Mouse (Mus musculus) megakaryocyte-erythroid progenitor cell, adult 5-6 weeks (primary cell): ENCODE results near the gene Tbc1d10a. TPM values are rescaled to one million over a fixed set of nuclear protein-coding genes. Genes with fewer than 3 reads are reported as not detected.

Source experiments
- ATAC-seq: replicated peaks from 2 replicates; pipeline ENCODE4 v1.8.0; 2016; ENCODE audit warnings: mild to moderate bottlenecking, inconsistent platforms; ENCODE audit not compliant: severe bottlenecking, poor library complexity, low FRiP score, low TSS enrichment
- total RNA-seq, 2 experiments: library from RNA; stranded (forward) in 1 of 2; stranded (reverse) in 1 of 2; fragments of 200-1000, 215-1000 nt in 1 of 2; fragments of >200 nt in 1 of 2; fragmentation: Nextera tagmentation in 1 of 2; gene quantifications; 2 replicates each; pipeline ENCODE4 v1.2.3; 2014 to 2017

Tbc1d10a gene
- total RNA-seq (2014; fragmentation: Nextera tagmentation), result 5.9 and 8.0 TPM in 2 replicates
- total RNA-seq (2017), result 1.8 and 2.2 TPM in 2 replicates

- ATAC-seq, result peak; percentile 100
These were observed at the start of gene Tbc1d10a for GRCm38 (mm10) chr11:4186486-4187317. Gene Tbc1d10a, plus strand, starts transcription at chr11:4186789.

- ATAC-seq, result no peak
These were observed 47.6 kb upstream of the Tbc1d10a start for GRCm38 (mm10) chr11:4138964-4139363.

GRCm38 (mm10) chr11:4141505-4141904, 45.1 kb upstream of the Tbc1d10a start:
- ATAC-seq, result no peak

- ATAC-seq, result no peak
These were observed 44.2 kb upstream of the Tbc1d10a start for GRCm38 (mm10) chr11:4142352-4142751.

- ATAC-seq, result no peak
These were observed 43.1 kb upstream of the Tbc1d10a start for GRCm38 (mm10) chr11:4143281-4144062.

GRCm38 (mm10) chr11:4146381-4146780, 40.2 kb upstream of the Tbc1d10a start:
- ATAC-seq, result no peak

- no peak for ATAC-seq
These were observed 39.5 kb upstream of the Tbc1d10a start for GRCm38 (mm10) chr11:4147098-4147497.

GRCm38 (mm10) chr11:4148120-4148519, 38.5 kb upstream of the Tbc1d10a start:
- ATAC-seq, result no peak

- no peak for ATAC-seq
These were observed 37.9 kb upstream of the Tbc1d10a start for GRCm38 (mm10) chr11:4148536-4149156.

GRCm38 (mm10) chr11:4149886-4150285, 36.7 kb upstream of the Tbc1d10a start:
- ATAC-seq, result no peak

GRCm38 (mm10) chr11:4153694-4154093, 32.9 kb upstream of the Tbc1d10a start:
- ATAC-seq, result peak; percentile 60; the same call in 1 of the 2 replicates

GRCm38 (mm10) chr11:4155641-4156040, 30.9 kb upstream of the Tbc1d10a start:
- peak; percentile 64 for ATAC-seq

- ATAC-seq, result no peak
These were observed 27.9 kb upstream of the Tbc1d10a start for GRCm38 (mm10) chr11:4158676-4159075.

- peak; percentile 93 for ATAC-seq
These were observed 26.5 kb upstream of the Tbc1d10a start, which contains the start of the genes Ccdc157 and Sf3a1 for GRCm38 (mm10) chr11:4159808-4160708. Gene Ccdc157, minus strand, starts transcription at chr11:4160293. Gene Sf3a1, plus strand, starts transcription at chr11:4160350.

- peak; percentile 62 for ATAC-seq
These were observed 25.7 kb upstream of the Tbc1d10a start for GRCm38 (mm10) chr11:4160758-4161480.

- ATAC-seq, result no peak
These were observed 21.9 kb upstream of the Tbc1d10a start for GRCm38 (mm10) chr11:4164701-4165100.

GRCm38 (mm10) chr11:4166467-4167090, 20.0 kb upstream of the Tbc1d10a start:
- no peak for ATAC-seq

GRCm38 (mm10) chr11:4174586-4174985, 12.0 kb upstream of the Tbc1d10a start:
- no peak for ATAC-seq
